Mouse (Mus musculus) intestine, embryonic 15.5 days (tissue): ENCODE results near the gene Pacs1. TPM values are rescaled to one million over a fixed set of nuclear protein-coding genes. Genes with fewer than 3 reads are reported as not detected.

ENCODE experiments used
- ATAC-seq: fragments of 200-750 bp; cut with Nextera tagmentation; 2 replicates; pipeline ENCODE4 v1.8.0; 2017; ENCODE audit warnings: moderate TSS enrichment, moderate library complexity
- H3K27ac ChIP-seq: fragments of 300-500 bp; sonication (generic); 2 replicates; pipeline ENCODE4 v1.5.1; 2015; ENCODE audit warnings: mild to moderate bottlenecking, inconsistent platforms
- H3K27me3 ChIP-seq: fragments of 300-500 bp; sonication (generic); replicated peaks from 2 replicates; pipeline ENCODE4 v1.6.1; 2015; ENCODE audit warnings: inconsistent platforms
- H3K36me3 ChIP-seq: fragments of 300-500 bp; sonication (generic); 2 replicates; pipeline ENCODE4 v1.6.1; 2015; ENCODE audit warnings: inconsistent platforms
- H3K4me1 ChIP-seq: fragments of 300-500 bp; sonication (generic); replicated peaks from 2 replicates; pipeline ENCODE4 v1.6.1; 2015; ENCODE audit warnings: inconsistent platforms
- H3K4me2 ChIP-seq: fragments of 300-500 bp; sonication (generic); replicated peaks from 2 replicates; pipeline ENCODE4 v1.6.1; 2015; ENCODE audit warnings: mild to moderate bottlenecking, inconsistent platforms
- H3K4me3 ChIP-seq: fragments of 300-500 bp; sonication (generic); replicated peaks from 2 replicates; pipeline ENCODE4 v1.5.1; 2015; ENCODE audit warnings: inconsistent platforms
- H3K9ac ChIP-seq: fragments of 300-500 bp; sonication (generic); 2 replicates; pipeline ENCODE4 v1.6.1; 2015; ENCODE audit warnings: inconsistent platforms
- H3K9me3 ChIP-seq: fragments of 300-500 bp; sonication (generic); 2 replicates; pipeline ENCODE4 v1.6.1; 2016; ENCODE audit warnings: inconsistent platforms
- WGBS: fragments of 180-500 bp; shearing (Covaris S2); methylation state at CpG from one replicate; pipeline ENCODE4 v1.1.7; 2015; 5-methylcytosine and 5-hydroxymethylcytosine counted together
- polyA plus RNA-seq: library from polyadenylated mRNA; unstranded; fragments of >200 nt; fragmentation: Nextera tagmentation; extraction: Ambion mirVana; gene quantifications from 2 replicates; pipeline ENCODE4 v1.2.1, GENCODE M21; 2015

The Pacs1 gene
- polyA plus RNA-seq, 1 experiment from 2014 or later: 15.8 TPM

GRCm38 (mm10) chr19:5278381-5278780 lies 5.5 kb upstream of the Pacs1 start:
- H3K9ac ChIP-seq: no peak overlapping the region
- peak; percentile 69 for ATAC-seq
- H3K27ac ChIP-seq: no peak overlapping the region
- no peaks in the 10 kb centered on the region for H3K9me3 ChIP-seq
- 67% methylated on average over 8 of the region's 8 CpGs for WGBS
- H3K4me2 ChIP-seq: no peak overlapping the region
- peaks cover 36% of the 10 kb centered on the region for H3K36me3 ChIP-seq
- H3K4me1 ChIP-seq: peaks cover 8% of the 10 kb centered on the region; the same call in 1 of the 2 replicates
- H3K27me3 ChIP-seq: no peaks in the 10 kb centered on the region
- H3K4me3 ChIP-seq: no peak overlapping the region

GRCm38 (mm10) chr19:5277140-5277539 lies 4.2 kb upstream of the Pacs1 start:
- ATAC-seq: no peak
- H3K36me3 ChIP-seq: peaks cover 31% of the 10 kb centered on the region

DNA sequence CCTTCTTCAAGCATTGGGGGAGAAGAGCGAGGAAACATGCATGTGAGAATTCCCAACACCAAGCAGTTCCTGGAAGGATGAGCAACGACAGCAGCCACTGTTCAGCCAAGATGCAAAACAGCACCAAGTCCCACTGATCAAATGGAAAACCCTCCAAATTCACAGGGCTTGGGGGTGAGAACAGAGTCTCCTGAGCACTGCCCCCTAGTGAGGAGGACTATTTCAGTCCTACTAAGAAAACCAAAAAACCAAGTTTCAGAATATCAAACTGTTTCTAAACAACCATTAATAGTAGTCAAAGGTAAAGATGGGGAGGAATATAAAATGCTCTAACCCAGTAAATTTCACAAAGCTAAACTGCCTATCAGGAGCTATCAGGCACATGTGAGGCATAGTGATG lies 3.6 kb upstream of the Pacs1 start:
- no peak overlapping the region for H3K27ac ChIP-seq
- no peak overlapping the region for H3K4me3 ChIP-seq
- H3K9ac ChIP-seq: no peak overlapping the region
- no peaks in the 10 kb centered on the region for H3K27me3 ChIP-seq
- H3K4me1 ChIP-seq: peaks cover 17% of the 10 kb centered on the region; the same call in 1 of the 2 replicates
- WGBS: 91% methylated on average over 2 of the region's 2 CpGs
- no peaks in the 10 kb centered on the region for H3K9me3 ChIP-seq
- no peak for ATAC-seq
- H3K36me3 ChIP-seq: peaks cover 31% of the 10 kb centered on the region
- no peak overlapping the region for H3K4me2 ChIP-seq

More at GRCm38 (mm10) chr19:5277140-5277539, 4.2 kb upstream of the Pacs1 start:
- H3K4me2 ChIP-seq: no peak overlapping the region
- H3K27ac ChIP-seq: no peak overlapping the region
- peaks cover 11% of the 10 kb centered on the region; the same call in 1 of the 2 replicates for H3K4me1 ChIP-seq
- H3K4me3 ChIP-seq: no peak overlapping the region
- H3K27me3 ChIP-seq: no peaks in the 10 kb centered on the region
- WGBS: 88% methylated on average over 3 of the region's 3 CpGs
- no peak overlapping the region for H3K9ac ChIP-seq
- H3K9me3 ChIP-seq: no peaks in the 10 kb centered on the region

GRCm38 (mm10) chr19:5275736-5276135 lies 2.8 kb upstream of the Pacs1 start:
- Histone ChIP-seq H3K4me2 (no peak overlapping the region), H3K27me3 (no peaks in the 10 kb centered on the region), H3K4me1 (peaks cover 20% of the 10 kb centered on the region; the same call in 1 of the 2 replicates), H3K36me3 (peaks cover 31% of the 10 kb centered on the region), H3K9me3 (no peaks in the 10 kb centered on the region), H3K4me3 (no peak overlapping the region), H3K9ac (no peak overlapping the region), H3K27ac (no peak overlapping the region)
- WGBS: 87% methylated on average over 5 of the region's 5 CpGs
- ATAC-seq: no peak

DNA sequence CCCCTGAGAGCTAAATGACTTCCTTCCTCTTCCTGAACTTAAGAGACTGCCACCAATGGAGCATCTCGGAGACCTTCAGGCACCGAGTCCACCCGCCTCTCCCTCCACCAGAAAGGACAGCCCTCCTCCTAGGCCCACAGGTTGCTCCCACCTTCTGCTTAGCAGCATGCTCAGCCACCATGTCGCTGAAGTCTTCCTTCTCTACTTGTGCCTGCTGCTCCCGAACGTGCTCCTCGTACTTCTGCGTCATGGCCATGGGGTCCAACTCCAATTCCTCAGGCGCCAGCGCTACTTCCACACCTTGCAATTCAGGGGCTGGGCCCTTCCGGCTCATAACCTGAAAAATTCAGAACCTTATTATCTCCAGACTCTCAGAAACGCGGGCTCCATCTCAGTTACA lies 1.7 kb upstream of the Pacs1 start:
- no peak overlapping the region for H3K4me3 ChIP-seq
- peaks cover 27% of the 10 kb centered on the region for H3K36me3 ChIP-seq
- 91% methylated on average over 13 of the region's 13 CpGs for WGBS
- peaks cover 20% of the 10 kb centered on the region; the same call in 1 of the 2 replicates for H3K4me1 ChIP-seq
- 0 out of 2 replicates have a peak overlapping the region, but pooled peaks have one; percentile 87 for H3K27ac ChIP-seq
- H3K4me2 ChIP-seq: no peak overlapping the region
- H3K27me3 ChIP-seq: no peaks in the 10 kb centered on the region
- no peak overlapping the region for H3K9ac ChIP-seq
- ATAC-seq: no peak
- no peaks in the 10 kb centered on the region for H3K9me3 ChIP-seq

DNA sequence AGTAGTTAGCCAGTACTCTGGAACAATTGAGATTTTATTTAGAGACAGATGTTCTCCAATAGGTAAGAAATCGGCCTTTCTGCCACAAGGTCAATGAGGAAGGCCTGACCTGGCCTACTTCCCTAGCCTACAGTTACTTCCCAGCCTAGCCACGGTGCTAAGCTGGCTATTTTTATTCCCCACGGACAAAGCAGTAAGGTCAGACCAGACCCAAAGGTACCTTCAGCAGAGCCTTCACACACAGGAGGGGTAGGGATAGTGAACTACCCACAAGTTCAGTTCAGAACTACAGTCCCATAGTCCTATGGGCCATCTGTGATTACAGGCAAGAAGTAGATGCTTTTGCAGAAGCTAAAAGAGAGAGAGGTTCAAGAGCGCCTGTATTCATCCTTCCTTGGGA lies 997 bp upstream of the Pacs1 start:
- Histone ChIP-seq H3K9ac (no peak overlapping the region), H3K27ac (peak overlapping the region; percentile 87), H3K9me3 (no peaks in the 10 kb centered on the region), H3K4me1 (peaks cover 22% of the 10 kb centered on the region; the same call in 1 of the 2 replicates), H3K27me3 (no peaks in the 10 kb centered on the region), H3K4me3 (no peak overlapping the region), H3K36me3 (peaks cover 20% of the 10 kb centered on the region), H3K4me2 (peak overlapping the region; percentile 90; the same call in 1 of the 2 replicates)
- no peak for ATAC-seq
- 67% methylated on average over 4 of the region's 4 CpGs for WGBS

GRCm38 (mm10) chr19:5272326-5272795 lies 558 bp downstream of the Pacs1 start:
- Histone ChIP-seq H3K4me1 (peaks cover 20% of the 10 kb centered on the region; the same call in 1 of the 2 replicates), H3K27ac (peak overlapping the region; percentile 87), H3K9me3 (no peaks in the 10 kb centered on the region), H3K9ac (peak overlapping the region; percentile 94), H3K4me2 (peak overlapping the region; percentile 90), H3K27me3 (no peaks in the 10 kb centered on the region), H3K36me3 (peaks cover 15% of the 10 kb centered on the region), H3K4me3 (peak overlapping the region; percentile 91)
- peak; percentile 66 for ATAC-seq
- under 1% methylated on average over 28 of the region's 30 CpGs for WGBS

- no peak overlapping the region for H3K9ac ChIP-seq
- 48% methylated on average over 1 of the region's 1 CpGs for WGBS
- H3K4me2 ChIP-seq: peak overlapping the region; percentile 90
- no peaks in the 10 kb centered on the region for H3K27me3 ChIP-seq
- no peaks in the 10 kb centered on the region for H3K9me3 ChIP-seq
- H3K27ac ChIP-seq: no peak overlapping the region
- ATAC-seq: no peak
- peaks cover 15% of the 10 kb centered on the region for H3K36me3 ChIP-seq
- H3K4me1 ChIP-seq: peaks cover 20% of the 10 kb centered on the region; the same call in 1 of the 2 replicates
- peak overlapping the region; percentile 91; the same call in 1 of the 2 replicates for H3K4me3 ChIP-seq
These were observed 1.5 kb downstream of the Pacs1 start for GRCm38 (mm10) chr19:5271430-5271829.

GRCm38 (mm10) chr19:5269392-5269791 lies 3.5 kb downstream of the Pacs1 start:
- H3K4me2 ChIP-seq: no peak overlapping the region
- no peaks in the 10 kb centered on the region for H3K27me3 ChIP-seq
- 74% methylated on average over 5 of the region's 5 CpGs for WGBS
- peaks cover 3% of the 10 kb centered on the region; the same call in 1 of the 2 replicates for H3K36me3 ChIP-seq
- H3K9me3 ChIP-seq: no peaks in the 10 kb centered on the region
- ATAC-seq: no peak
- H3K9ac ChIP-seq: no peak overlapping the region
- no peak overlapping the region for H3K27ac ChIP-seq
- no peak overlapping the region for H3K4me3 ChIP-seq
- H3K4me1 ChIP-seq: peaks cover 20% of the 10 kb centered on the region; the same call in 1 of the 2 replicates

- Histone ChIP-seq H3K36me3 (no peaks in the 10 kb centered on the region), H3K9me3 (no peaks in the 10 kb centered on the region), H3K27me3 (no peaks in the 10 kb centered on the region), H3K9ac (no peak overlapping the region), H3K4me3 (no peak overlapping the region), H3K4me2 (no peak overlapping the region), H3K27ac (no peak overlapping the region), H3K4me1 (peaks cover 19% of the 10 kb centered on the region; the same call in 1 of the 2 replicates)
- no peak for ATAC-seq
- whole genome bisulfite sequencing: 81% methylated on average over 3 of the region's 3 CpGs
These were observed 4.0 kb downstream of the Pacs1 start for GRCm38 (mm10) chr19:5268875-5269274.

GRCm38 (mm10) chr19:5268017-5268416 lies 4.9 kb downstream of the Pacs1 start:
- H3K9ac ChIP-seq: no peak overlapping the region
- H3K4me2 ChIP-seq: no peak overlapping the region
- H3K9me3 ChIP-seq: no peaks in the 10 kb centered on the region
- peaks cover 11% of the 10 kb centered on the region; the same call in 1 of the 2 replicates for H3K4me1 ChIP-seq
- no peak overlapping the region for H3K27ac ChIP-seq
- H3K36me3 ChIP-seq: no peaks in the 10 kb centered on the region
- H3K27me3 ChIP-seq: no peaks in the 10 kb centered on the region
- no peak overlapping the region for H3K4me3 ChIP-seq
- ATAC-seq: no peak

- no peak for ATAC-seq
- Histone ChIP-seq H3K4me1 (peaks cover 9% of the 10 kb centered on the region; the same call in 1 of the 2 replicates), H3K27ac (no peak overlapping the region), H3K9ac (no peak overlapping the region), H3K4me2 (no peak overlapping the region), H3K9me3 (no peaks in the 10 kb centered on the region), H3K36me3 (no peaks in the 10 kb centered on the region), H3K27me3 (no peaks in the 10 kb centered on the region), H3K4me3 (no peak overlapping the region)
- WGBS: 96% methylated on average over 5 of the region's 5 CpGs
These were observed 5.9 kb downstream of the Pacs1 start for GRCm38 (mm10) chr19:5267015-5267414.

DNA sequence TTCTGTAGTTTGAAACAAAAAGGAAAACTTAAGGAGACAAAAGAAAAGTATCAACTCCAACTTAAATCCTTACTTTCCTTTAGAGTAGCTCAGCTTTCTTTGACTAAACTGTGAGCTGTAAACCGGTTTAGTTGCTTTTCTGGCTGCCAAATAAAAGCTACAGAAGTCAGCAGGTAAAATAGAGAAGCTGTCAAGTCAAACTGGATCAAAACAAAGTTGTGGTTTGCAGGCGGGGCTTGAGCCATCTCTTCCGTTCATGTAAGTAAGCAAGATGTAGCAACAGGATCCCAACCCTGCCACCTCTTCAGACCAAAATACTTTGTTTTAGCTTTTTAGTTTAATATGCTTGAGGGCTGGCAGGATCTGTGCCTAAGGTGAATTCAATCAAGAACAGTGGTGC lies 15.8 kb downstream of the Pacs1 start:
- Histone ChIP-seq H3K9ac (no peak overlapping the region), H3K9me3 (no peaks in the 10 kb centered on the region), H3K27me3 (no peaks in the 10 kb centered on the region), H3K27ac (no peak overlapping the region), H3K4me2 (no peak overlapping the region), H3K4me3 (no peak overlapping the region), H3K36me3 (no peaks in the 10 kb centered on the region), H3K4me1 (no peaks in the 10 kb centered on the region)
- WGBS: 45% methylated on average over 3 of the region's 3 CpGs
- no peak for ATAC-seq
